In genomic region chr12:80982326-80982725, GRCm38 (mm10) we compare ENCODE assay signal across 8 mouse cellular contexts. TPM values are rescaled to one million over a fixed set of nuclear protein-coding genes. Genes with fewer than 3 reads are reported as not detected.
DNase-seq lines count a peak whose midpoint lies in the region; ATAC-seq and TF ChIP-seq lines count a peak whose summit lies in the region.

No protein-coding gene starts in this region.

- peak; percentile 98 for TF ChIP-seq CTCF in intestine, postnatal 0 days (IDR thresholded peaks at IDR 0.05; ENCODE audit: low read depth)
- peak; percentile 97 for TF ChIP-seq CTCF in cortical plate, adult 2 months (IDR thresholded peaks at IDR 0.05; ENCODE audit: extremely low read depth, insufficient read depth, low read length)
- peak; percentile 69; the same call in 1 of the 2 replicates for TF ChIP-seq CTCF in thymus, adult 2 months (IDR thresholded peaks at IDR 0.05; ENCODE audit: borderline replicate concordance, control insufficient read depth, extremely low read depth, insufficient read depth, low read length, poor library complexity)

- intact Hi-C loops in heart, postnatal 10 days (cut with DNase I) = loop anchor here (1.0 to 10.0 kb wide), 3 partner anchors 200 to 802 kb away; partner anchors contain the start of gene Map3k9

- no peak for ATAC-seq in intestine, postnatal 0 days
- ATAC-seq in intestine, embryonic 16.5 days = no peak

- H3K36me3 ChIP-seq in intestine, postnatal 0 days (ENCODE audit: control insufficient read depth, insufficient read depth) = no peaks in the 10 kb centered on the region
- no peaks in the 10 kb centered on the region for H3K36me3 ChIP-seq in intestine, embryonic 16.5 days (ENCODE audit: control insufficient read depth, insufficient read depth, low read length)
- no peaks in the 10 kb centered on the region for H3K36me3 ChIP-seq in thymus, adult 2 months (ENCODE audit: control insufficient read depth, insufficient read depth, low read length)

- no peak overlapping the region for H3K27ac ChIP-seq in intestine, postnatal 0 days (ENCODE audit: low read depth, low read length)
- H3K27ac ChIP-seq in intestine, embryonic 16.5 days (ENCODE audit: low read length) = no peak overlapping the region
- H3K27ac ChIP-seq in cortical plate, adult 2 months (ENCODE audit: insufficient read depth, low read length) = no peak overlapping the region
- H3K27ac ChIP-seq in thymus, adult 2 months (ENCODE audit: control insufficient read depth, insufficient read depth, low read length) = no peak overlapping the region

- H3K9me3 ChIP-seq in intestine, postnatal 0 days (ENCODE audit: control insufficient read depth) = no peaks in the 10 kb centered on the region
- H3K9me3 ChIP-seq in intestine, embryonic 16.5 days (ENCODE audit: control insufficient read depth, low read length) = no peaks in the 10 kb centered on the region

- 0% methylated on average over 7 of the region's 7 CpGs for WGBS in intestine, postnatal 0 days
- 1% methylated on average over 7 of the region's 7 CpGs for WGBS in intestine, embryonic 16.5 days
- under 1% methylated on average over 7 of the region's 7 CpGs for WGBS in thymus, adult 2 months

- DNase-seq in adrenal gland, adult 2 months = peak; percentile 68
- DNase-seq in heart, postnatal 10 days = peak; percentile 67 to 86
- peak; percentile 20 to 87 for DNase-seq in left cerebral cortex, adult 8-10 months (ENCODE audit: low spot score in 2 of 2)
- DNase-seq in natural killer cell, adult 2 months (ENCODE audit: low spot score in 2 of 2) = peak; percentile 23 to 64
- peak; percentile 84 for DNase-seq in thymus, adult 2 months

- no peak overlapping the region for H3K4me3 ChIP-seq in intestine, postnatal 0 days (ENCODE audit: low read depth, low read length)
- H3K4me3 ChIP-seq in intestine, embryonic 16.5 days (ENCODE audit: low read length) = no peak overlapping the region
- H3K4me3 ChIP-seq in cortical plate, adult 2 months (ENCODE audit: insufficient read depth, low read length) = no peak overlapping the region
- H3K4me3 ChIP-seq in thymus, adult 2 months (ENCODE audit: control insufficient read depth, insufficient read depth, low read length) = no peak overlapping the region

- H3K27me3 ChIP-seq in intestine, postnatal 0 days (replicated peaks; ENCODE audit: control insufficient read depth, insufficient read depth, low read length) = no peaks in the 10 kb centered on the region
- H3K27me3 ChIP-seq in intestine, embryonic 16.5 days (replicated peaks; ENCODE audit: control insufficient read depth, insufficient read depth, low read length) = no peaks in the 10 kb centered on the region
- H3K27me3 ChIP-seq in thymus, adult 2 months (ENCODE audit: control insufficient read depth, insufficient read depth, low read length) = no peaks in the 10 kb centered on the region

- TF ChIP-seq POLR2A in cortical plate, adult 2 months (IDR thresholded peaks at IDR 0.05; ENCODE audit: extremely low read depth, insufficient read depth, low read length) = no peak
- no peak for TF ChIP-seq POLR2A in thymus, adult 2 months (IDR thresholded peaks at IDR 0.05; ENCODE audit: control insufficient read depth, extremely low read depth, insufficient read depth, low read length, poor library complexity)

- no peak overlapping the region for H3K9ac ChIP-seq in intestine, postnatal 0 days (ENCODE audit: low read depth, low read length)
- no peak overlapping the region for H3K9ac ChIP-seq in intestine, embryonic 16.5 days (ENCODE audit: low read depth, low read length)

- H3K4me2 ChIP-seq in intestine, postnatal 0 days (replicated peaks; ENCODE audit: low read depth) = no peak overlapping the region
- no peak overlapping the region for H3K4me2 ChIP-seq in intestine, embryonic 16.5 days (ENCODE audit: low read depth, low read length)

- H3K4me1 ChIP-seq in intestine, postnatal 0 days (replicated peaks; ENCODE audit: control insufficient read depth, insufficient read depth, low read length) = no peaks in the 10 kb centered on the region
- no peaks in the 10 kb centered on the region for H3K4me1 ChIP-seq in intestine, embryonic 16.5 days (ENCODE audit: control insufficient read depth, insufficient read depth, low read length)
- no peaks in the 10 kb centered on the region for H3K4me1 ChIP-seq in cortical plate, adult 2 months (ENCODE audit: control insufficient read depth, insufficient read depth, low read length)
- no peaks in the 10 kb centered on the region for H3K4me1 ChIP-seq in thymus, adult 2 months (replicated peaks; ENCODE audit: control insufficient read depth, insufficient read depth, low read length)

RNA-seq across cellular contexts. Expression of gene Slc10a1, which starts 13.8 kb away (rescaled TPM):
- polyA plus RNA-seq in intestine, postnatal 0 days (2015; fragmentation: Nextera tagmentation; extraction: Ambion mirVana) = 0.43 and 0.56 TPM in 2 replicates
- 0.48 and 0.70 TPM in 2 replicates for polyA plus RNA-seq in intestine, embryonic 16.5 days (2015; fragmentation: Nextera tagmentation; extraction: Ambion mirVana)
- total RNA-seq in adrenal gland, adult 2 months (2021) = 1 to 10 TPM in 1 of 2 experiments, not detected in 1; 2.3 TPM
- polyA plus RNA-seq in adrenal gland, adult 2 months (2012; rRNA removed) = 0.67 TPM in 1 of 2 replicates, not detected in the other
- polyA plus RNA-seq in cortical plate, adult 2 months (2012; rRNA removed) = not detected in 2 replicates
- not detected for total RNA-seq in heart, postnatal 10 days (2021)
- total RNA-seq in left cerebral cortex, adult 8-10 months (2022) = not detected
- polyA plus RNA-seq in thymus, adult 2 months (2012; rRNA removed) = 0.07 and 1.9 TPM in 2 replicates

RNA-seq across cellular contexts. Expression of gene Srsf5, which starts 37.0 kb away (rescaled TPM):
- 261 and 328 TPM in 2 replicates for polyA plus RNA-seq in intestine, postnatal 0 days (2015; fragmentation: Nextera tagmentation; extraction: Ambion mirVana)
- polyA plus RNA-seq in intestine, embryonic 16.5 days (2015; fragmentation: Nextera tagmentation; extraction: Ambion mirVana) = 466 and 492 TPM in 2 replicates
- total RNA-seq in adrenal gland, adult 2 months (2021) = 100 to 1,000 TPM; 249 to 348 TPM
- 126 and 136 TPM in 2 replicates for polyA plus RNA-seq in adrenal gland, adult 2 months (2012; rRNA removed)
- 627 and 699 TPM in 2 replicates for polyA plus RNA-seq in cortical plate, adult 2 months (2012; rRNA removed)
- total RNA-seq in heart, postnatal 10 days (2021) = 100 to 1,000 TPM; 247 to 319 TPM
- total RNA-seq in left cerebral cortex, adult 8-10 months (2022) = 100 to 1,000 TPM; 286 to 385 (median 329) TPM
- polyA plus RNA-seq in thymus, adult 2 months (2012; rRNA removed) = 511 and 515 TPM in 2 replicates

RNA-seq across cellular contexts. Expression of gene Smoc1, which starts 44.3 kb away (rescaled TPM):
- 3.9 and 4.6 TPM in 2 replicates for polyA plus RNA-seq in intestine, postnatal 0 days (2015; fragmentation: Nextera tagmentation; extraction: Ambion mirVana)
- polyA plus RNA-seq in intestine, embryonic 16.5 days (2015; fragmentation: Nextera tagmentation; extraction: Ambion mirVana) = 9.2 and 9.6 TPM in 2 replicates
- total RNA-seq in adrenal gland, adult 2 months (2021) = 100 to 1,000 TPM; 159 to 164 TPM
- polyA plus RNA-seq in adrenal gland, adult 2 months (2012; rRNA removed) = 230 and 305 TPM in 2 replicates
- 8.0 and 8.5 TPM in 2 replicates for polyA plus RNA-seq in cortical plate, adult 2 months (2012; rRNA removed)
- 1 to 10 TPM; 7.0 to 7.1 TPM for total RNA-seq in heart, postnatal 10 days (2021)
- total RNA-seq in left cerebral cortex, adult 8-10 months (2022) = 10 to 100 TPM in 2 of 4 experiments, 1 to 10 TPM in 2; 7.4 to 12.4 (median 10.1) TPM
- 41.7 and 46.1 TPM in 2 replicates for polyA plus RNA-seq in thymus, adult 2 months (2012; rRNA removed)
